Mouse (Mus musculus) spleen, postnatal 4 days (tissue): Measurements from ENCODE around the gene Palld.

Experiments
- DNase-seq, 2 experiments: peaks; one replicate each; pipeline ENCODE4 v3.0.0; 2022; ENCODE audit warnings: low spot score in 2 of 2

Gene Palld

GRCm38 (mm10) chr8:61902521-61902920, at the start of gene Palld:
TSS of gene Palld (minus strand) at chr8:61902690.
- no peak for DNase-seq

GRCm38 (mm10) chr8:61937576-61937975, 35.1 kb upstream of the Palld start:
- no peak for DNase-seq

GRCm38 (mm10) chr8:61933243-61933642, 30.8 kb upstream of the Palld start:
- no peak for DNase-seq

- peak; percentile 13 to 68 for DNase-seq
These were observed 25.4 kb upstream of the Palld start, which contains the start of gene Ddx60 for GRCm38 (mm10) chr8:61927777-61928494. TSS of gene Ddx60 (plus strand) at chr8:61928087.

GRCm38 (mm10) chr8:61924518-61924917, 22.0 kb upstream of the Palld start:
- no peak for DNase-seq

GRCm38 (mm10) chr8:61921454-61922054, 19.1 kb upstream of the Palld start:
- no peak for DNase-seq

GRCm38 (mm10) chr8:61920389-61920788, 17.9 kb upstream of the Palld start:
- no peak for DNase-seq

- DNase-seq: no peak
These were observed 16.8 kb upstream of the Palld start for GRCm38 (mm10) chr8:61919145-61919788.

- no peak for DNase-seq
These were observed 14.8 kb upstream of the Palld start for GRCm38 (mm10) chr8:61917287-61917686.

- no peak for DNase-seq
These were observed 11.5 kb upstream of the Palld start for GRCm38 (mm10) chr8:61913957-61914356.

- DNase-seq: no peak
These were observed 10.3 kb upstream of the Palld start for GRCm38 (mm10) chr8:61912817-61913216.

- DNase-seq: no peak
These were observed 6.8 kb upstream of the Palld start for GRCm38 (mm10) chr8:61909313-61909712.

- DNase-seq: no peak
These were observed 6.1 kb upstream of the Palld start for GRCm38 (mm10) chr8:61908303-61909215.

- no peak for DNase-seq
These were observed 1.3 kb downstream of the Palld start for GRCm38 (mm10) chr8:61901028-61901717.

- no peak for DNase-seq
These were observed 5.1 kb downstream of the Palld start for GRCm38 (mm10) chr8:61897402-61897801.

- no peak for DNase-seq
These were observed 5.7 kb downstream of the Palld start for GRCm38 (mm10) chr8:61896742-61897141.

GRCm38 (mm10) chr8:61894062-61894461, 8.4 kb downstream of the Palld start:
- DNase-seq: no peak

GRCm38 (mm10) chr8:61877607-61878006, 24.9 kb downstream of the Palld start:
- DNase-seq: no peak

GRCm38 (mm10) chr8:61875290-61875689, 27.2 kb downstream of the Palld start:
- peak in 1 of 2 experiments; percentile 15 for DNase-seq

- no peak for DNase-seq
These were observed 28.5 kb downstream of the Palld start for GRCm38 (mm10) chr8:61873994-61874393.

GRCm38 (mm10) chr8:61868481-61868880, 34.0 kb downstream of the Palld start:
- DNase-seq: no peak
